Mouse (Mus musculus) left cerebral cortex, postnatal 25 days (tissue): ENCODE measurements around the gene Foxo6. TPM values are rescaled to one million over a fixed set of nuclear protein-coding genes. Genes with fewer than 3 reads are reported as not detected.
A peak's percentile ranks its signal among the peaks of the same experiment; 100 is the strongest.

Experiments used
- DNase-seq, 2 experiments: peaks; one replicate each; pipeline ENCODE4 v3.0.0; 2022; ENCODE audit warnings: low spot score in 2 of 2, mixed read lengths in 1 of 2
- intact Hi-C: fragments of 180-260 bp; cut with DNase I; formaldehyde crosslinking; loops from one replicate; pipeline ENCODE4 v1.15.1; 2025
- total RNA-seq, 2 experiments: library from RNA; stranded (reverse); gene quantifications; 2 replicates each; pipeline ENCODE4 v1.2.3; 2021

Gene Foxo6
- 10 to 100 TPM; 11.3 to 16.6 TPM for total RNA-seq

- peak; percentile 94 to 96 for DNase-seq
- intact Hi-C loops, result loop anchor here (5.0 kb wide), 2 partner anchors 45 to 60 kb away; no protein-coding TSS in a partner anchor
Observed at GRCm38 (mm10) chr4:120287290-120288111, at the start of gene Foxo6. Foxo6 (minus strand) TSS chr4:120287349.

GRCm38 (mm10) chr4:120334316-120334715 is 47.2 kb upstream of the Foxo6 start:
- no peak for DNase-seq
- intact Hi-C loops, result no loop called here

- DNase-seq, result no peak
- intact Hi-C loops, result no loop called here
Observed at GRCm38 (mm10) chr4:120332934-120333421, 45.8 kb upstream of the Foxo6 start.

GRCm38 (mm10) chr4:120332405-120332933 is 45.3 kb upstream of the Foxo6 start:
- intact Hi-C loops, result no loop called here
- no peak for DNase-seq

DNA sequence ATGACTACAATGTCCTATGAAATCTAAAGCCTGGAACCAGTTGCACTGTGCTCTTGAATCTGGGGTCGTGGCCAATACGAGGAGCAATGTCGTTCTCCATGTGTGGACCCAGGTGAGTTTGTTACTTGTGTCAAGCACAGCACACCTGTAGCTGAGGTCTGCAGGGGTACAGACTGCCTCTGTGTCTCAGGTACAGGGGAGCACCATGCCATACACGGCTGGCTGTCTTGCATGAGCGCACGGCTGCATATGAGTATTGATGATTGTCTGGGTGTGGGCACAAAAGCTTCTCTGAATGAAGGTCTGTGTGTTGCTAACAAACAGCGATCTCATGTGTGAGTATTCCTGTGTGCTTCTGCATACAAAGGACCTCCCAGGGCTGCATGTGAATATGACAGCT is 44.8 kb upstream of the Foxo6 start:
- intact Hi-C loops, result no loop called here
- DNase-seq, result no peak

GRCm38 (mm10) chr4:120331541-120331940 is 44.4 kb upstream of the Foxo6 start:
- no peak for DNase-seq
- intact Hi-C loops, result no loop called here

- DNase-seq, result no peak
- intact Hi-C loops, result no loop called here
Observed at GRCm38 (mm10) chr4:120325748-120326147, 38.6 kb upstream of the Foxo6 start.

DNA sequence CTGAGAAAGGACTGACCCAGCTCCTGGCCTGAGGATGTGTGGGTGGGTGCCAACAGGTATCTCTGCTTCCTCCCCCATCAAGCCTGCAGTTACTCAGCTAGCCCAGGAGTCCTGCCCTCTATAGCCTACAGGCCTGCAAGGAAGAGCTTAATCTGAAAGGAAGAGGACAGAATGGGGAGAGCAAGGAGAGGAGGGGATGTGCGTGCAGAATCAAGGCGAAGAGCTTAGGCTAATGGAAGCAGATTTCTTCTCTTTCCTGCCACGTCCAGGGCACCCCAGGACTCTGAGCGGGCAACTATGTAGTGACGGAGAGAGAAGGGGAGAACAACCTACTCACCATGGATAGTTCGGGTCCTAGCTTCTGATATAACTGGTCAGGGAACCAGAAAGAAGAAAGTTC is 37.9 kb upstream of the Foxo6 start:
- intact Hi-C loops, result no loop called here
- no peak for DNase-seq

- intact Hi-C loops, result loop anchor here (2.0 kb wide), 1 partner anchor 99 kb away; no protein-coding TSS in a partner anchor
- DNase-seq, result no peak
Observed at GRCm38 (mm10) chr4:120323858-120324257, 36.7 kb upstream of the Foxo6 start.

DNA sequence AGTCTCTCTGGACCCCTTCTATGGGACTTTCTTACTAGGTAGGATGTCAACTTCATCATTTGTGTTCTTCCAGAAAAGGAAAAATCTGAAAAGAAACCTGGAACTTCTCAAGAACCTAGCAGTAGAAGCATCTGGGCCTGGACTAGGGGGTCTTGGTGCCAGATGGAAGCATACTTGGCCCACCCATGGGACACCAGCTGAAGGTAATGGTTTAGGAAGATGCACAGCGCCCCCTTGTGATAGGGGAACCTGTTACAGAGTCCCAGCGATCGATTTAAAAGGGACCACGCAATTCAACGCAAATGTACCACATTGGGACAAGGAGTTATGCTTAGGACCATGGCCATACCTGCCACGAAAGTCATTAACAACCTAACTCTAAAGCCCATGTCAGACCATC is 36.0 kb upstream of the Foxo6 start:
- peak; percentile 21 to 24 for DNase-seq
- intact Hi-C loops, result loop anchor here (2.0 kb wide), 1 partner anchor 98 kb away; no protein-coding TSS in a partner anchor

DNA sequence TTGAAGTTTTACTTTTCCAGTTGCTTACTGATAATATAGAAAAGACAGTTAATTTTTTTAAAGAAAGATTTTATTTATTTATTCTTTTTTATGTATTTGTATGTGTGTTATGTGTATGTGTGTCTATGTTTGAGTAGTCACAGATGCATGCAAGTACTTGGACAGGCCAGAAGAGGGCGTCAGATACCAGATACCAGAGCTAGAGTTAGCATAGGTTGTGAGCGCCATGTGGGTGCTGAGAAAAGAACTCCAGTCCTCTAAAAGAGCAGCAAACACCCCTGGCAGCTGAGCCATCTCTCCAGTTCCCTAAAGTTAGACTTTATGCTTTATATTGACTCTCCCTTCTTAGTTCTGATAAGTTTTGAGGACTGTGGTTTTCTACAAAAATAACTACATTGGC is 30.4 kb upstream of the Foxo6 start:
- intact Hi-C loops, result no loop called here
- no peak for DNase-seq

- intact Hi-C loops, result no loop called here
Observed at GRCm38 (mm10) chr4:120316716-120317115, 29.6 kb upstream of the Foxo6 start.

GRCm38 (mm10) chr4:120314571-120314970 is 27.4 kb upstream of the Foxo6 start:
- intact Hi-C loops, result no loop called here
- no peak for DNase-seq

More at GRCm38 (mm10) chr4:120316716-120317115, 29.6 kb upstream of the Foxo6 start:
- DNase-seq, result no peak

GRCm38 (mm10) chr4:120313309-120313708 is 26.2 kb upstream of the Foxo6 start:
- intact Hi-C loops, result no loop called here
- no peak for DNase-seq

GRCm38 (mm10) chr4:120304580-120304979 is 17.4 kb upstream of the Foxo6 start:
- peak in 1 of 2 experiments; percentile 17 for DNase-seq
- intact Hi-C loops, result no loop called here

- intact Hi-C loops, result no loop called here
- DNase-seq, result no peak
Observed at GRCm38 (mm10) chr4:120299287-120299686, 12.1 kb upstream of the Foxo6 start.

DNA sequence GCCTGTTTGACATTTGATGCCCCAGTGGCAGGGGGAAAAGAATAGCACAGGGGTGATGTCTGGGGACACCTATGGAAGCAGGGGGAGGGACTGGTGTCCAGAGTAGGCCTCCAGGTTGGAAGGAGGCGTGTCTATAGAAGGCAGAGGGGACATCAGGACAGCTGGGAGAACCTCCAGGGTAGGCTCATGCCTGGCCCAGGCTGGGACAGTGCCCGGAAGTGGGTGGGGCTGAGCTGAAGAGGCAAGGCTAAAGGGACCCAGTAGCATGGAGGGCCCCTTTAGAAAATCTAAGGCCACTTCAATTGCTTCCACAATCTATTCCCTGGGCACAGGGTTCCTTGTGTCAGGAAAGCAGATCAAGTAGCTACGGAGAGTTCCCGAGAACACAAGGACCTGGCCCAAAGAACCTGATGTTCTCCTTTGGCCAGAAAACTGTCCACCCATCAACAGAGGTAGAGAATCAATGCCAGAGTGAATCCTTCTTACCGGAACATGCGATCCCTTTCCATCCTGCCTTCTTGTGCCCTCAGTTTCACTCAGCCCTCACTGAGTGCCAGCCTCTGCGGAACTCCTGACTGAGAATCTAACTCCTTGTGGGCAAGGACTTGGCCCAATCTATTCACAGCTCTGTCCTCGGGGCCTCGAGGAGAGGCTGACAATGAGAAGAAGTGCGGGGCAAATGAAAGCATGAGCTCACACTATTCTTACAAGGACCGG is 4.1 kb upstream of the Foxo6 start:
- DNase-seq, result no peak
- intact Hi-C loops, result no loop called here

DNA sequence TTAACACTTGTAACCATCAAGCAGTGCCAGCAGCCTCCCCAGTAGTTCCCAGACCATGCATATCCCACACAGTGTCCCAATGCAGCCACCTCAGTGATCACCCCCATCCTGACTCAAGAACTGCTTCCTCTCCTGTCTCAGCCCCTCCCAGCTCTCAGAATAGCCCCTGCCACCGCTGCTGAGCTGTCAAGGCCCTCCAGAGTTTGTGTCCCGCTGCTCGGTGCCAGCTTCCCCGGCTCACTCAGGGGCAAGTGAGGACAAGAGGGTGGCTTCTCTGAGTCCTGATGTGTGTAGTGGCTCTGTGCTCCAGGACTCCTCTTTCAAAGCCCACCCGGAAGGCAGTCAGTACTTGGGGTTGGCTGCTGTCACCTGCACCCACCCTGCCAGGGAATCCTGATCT is 3.3 kb upstream of the Foxo6 start:
- DNase-seq, result no peak
- intact Hi-C loops, result no loop called here

DNA sequence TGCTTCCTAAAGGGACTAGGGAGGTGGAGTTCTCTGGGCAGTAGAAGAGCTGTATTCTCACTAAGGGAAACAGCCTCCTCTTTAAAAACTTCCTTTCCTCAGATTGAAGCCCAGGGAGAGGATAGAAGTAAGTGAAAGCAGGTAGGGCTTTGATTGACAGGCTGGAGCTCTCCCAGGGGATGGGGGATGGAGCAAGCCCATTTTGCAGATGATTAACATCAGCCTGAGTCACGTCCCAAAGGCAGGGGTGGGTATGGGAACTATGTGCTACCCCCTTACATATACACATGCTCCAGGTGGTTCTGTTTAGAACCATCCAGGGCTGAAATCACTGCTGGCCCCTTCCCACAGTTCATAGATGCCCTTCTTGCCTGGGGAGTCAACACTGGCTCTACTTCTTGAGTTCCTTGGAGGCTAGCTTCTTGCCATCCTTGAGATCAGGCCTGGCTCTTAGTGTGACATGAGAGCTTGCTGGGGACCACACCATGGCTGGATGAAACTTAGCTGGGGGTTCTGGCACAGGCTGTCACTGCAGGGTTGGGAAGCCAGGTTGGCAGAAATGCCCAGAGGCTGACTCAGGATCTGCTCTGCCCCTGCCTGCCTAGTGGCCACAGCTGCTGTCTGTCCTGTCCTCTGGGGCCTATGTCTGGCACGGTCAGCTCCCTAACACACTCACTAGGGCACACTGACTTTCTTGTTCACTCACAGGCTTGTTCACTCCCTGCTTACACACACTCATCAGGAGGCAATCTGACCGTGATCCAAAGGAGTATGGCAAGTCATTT is 2.2 kb upstream of the Foxo6 start:
- intact Hi-C loops, result loop anchor here (5.0 kb wide), 2 partner anchors 47 to 62 kb away; no protein-coding TSS in a partner anchor
- no peak for DNase-seq
